Mouse (Mus musculus): ENCODE measurements around the gene Slc6a12. TPM values are rescaled to one million over a fixed set of nuclear protein-coding genes. Genes with fewer than 3 reads are reported as not detected.

Gene Slc6a12
- 2.5 and 3.3 TPM in 2 replicates for polyA plus RNA-seq (2015; fragmentation: Nextera tagmentation; extraction: Ambion mirVana)

- WGBS, result 79% methylated on average over 15 of the region's 15 CpGs
These were observed at the start of gene Slc6a12 for GRCm38 (mm10) chr6:121343026-121343770. Slc6a12 (plus strand) TSS chr6:121343076.

GRCm38 (mm10) chr6:121299317-121299716 lies 43.6 kb upstream of the Slc6a12 start:
- 35% methylated on average over 7 of the region's 7 CpGs for WGBS
- no peak overlapping the region for H3K4me3 ChIP-seq

More at GRCm38 (mm10) chr6:121343026-121343770, at the start of gene Slc6a12:
- Histone ChIP-seq H3K9me3 (no peaks in the 10 kb centered on the region), H3K4me2 (no peak within 1 kb of the TSS), H3K27ac (no peak within 1 kb of the TSS), H3K4me3 (no peak within 1 kb of the TSS), H3K9ac (no peak within 1 kb of the TSS), H3K27me3 (replicated peaks) (no peaks in the 10 kb centered on the region), H3K36me3 (replicated peaks) (no peaks in the 10 kb centered on the region), H3K4me1 (0 out of 2 replicates have a peak, but pooled peaks cover 3% of the 10 kb centered on the region)
- ATAC-seq (replicated peaks), result no peak; the same call in 1 of the 2 replicates

GRCm38 (mm10) chr6:121299954-121300353 lies 42.9 kb upstream of the Slc6a12 start, which contains the start of gene Slc6a13:
Slc6a13 (plus strand) TSS chr6:121300227.
- Histone ChIP-seq H3K4me2 (no peak within 1 kb of the TSS), H3K4me3 (no peak within 1 kb of the TSS), H3K9me3 (no peaks in the 10 kb centered on the region), H3K36me3 (replicated peaks) (no peaks in the 10 kb centered on the region), H3K27me3 (replicated peaks) (no peaks in the 10 kb centered on the region), H3K4me1 (no peaks in the 10 kb centered on the region), H3K27ac (no peak within 1 kb of the TSS), H3K9ac (no peak within 1 kb of the TSS)
- WGBS, result 3% methylated on average over 11 of the region's 11 CpGs
- no peak for ATAC-seq (replicated peaks)

More at GRCm38 (mm10) chr6:121299317-121299716, 43.6 kb upstream of the Slc6a12 start:
- Histone ChIP-seq H3K27ac (no peak overlapping the region), H3K36me3 (replicated peaks) (no peaks in the 10 kb centered on the region), H3K4me2 (no peak overlapping the region), H3K9me3 (no peaks in the 10 kb centered on the region), H3K27me3 (replicated peaks) (no peaks in the 10 kb centered on the region), H3K4me1 (no peaks in the 10 kb centered on the region), H3K9ac (no peak overlapping the region)
- no peak for ATAC-seq (replicated peaks)

- no peaks in the 10 kb centered on the region for H3K27me3 ChIP-seq (replicated peaks)
- no peak overlapping the region for H3K4me2 ChIP-seq
- no peaks in the 10 kb centered on the region for H3K4me1 ChIP-seq
- no peaks in the 10 kb centered on the region for H3K9me3 ChIP-seq
- H3K9ac ChIP-seq, result no peak overlapping the region
- no peak overlapping the region for H3K4me3 ChIP-seq
- ATAC-seq (replicated peaks), result no peak
- H3K27ac ChIP-seq, result no peak overlapping the region
- no peaks in the 10 kb centered on the region for H3K36me3 ChIP-seq (replicated peaks)
- 69% methylated on average over 9 of the region's 9 CpGs for WGBS
These were observed 42.4 kb upstream of the Slc6a12 start for GRCm38 (mm10) chr6:121300504-121300903.

GRCm38 (mm10) chr6:121303466-121304220 lies 39.2 kb upstream of the Slc6a12 start:
- H3K4me3 ChIP-seq, result no peak overlapping the region
- no peak for ATAC-seq (replicated peaks)
- no peak overlapping the region for H3K4me2 ChIP-seq
- H3K27me3 ChIP-seq (replicated peaks), result no peaks in the 10 kb centered on the region
- no peak overlapping the region for H3K9ac ChIP-seq
- H3K27ac ChIP-seq, result no peak overlapping the region
- 65% methylated on average over 10 of the region's 10 CpGs for WGBS
- no peaks in the 10 kb centered on the region for H3K4me1 ChIP-seq
- H3K36me3 ChIP-seq (replicated peaks), result no peaks in the 10 kb centered on the region
- H3K9me3 ChIP-seq, result no peaks in the 10 kb centered on the region

GRCm38 (mm10) chr6:121304630-121305029 lies 38.2 kb upstream of the Slc6a12 start:
- H3K27me3 ChIP-seq (replicated peaks), result no peaks in the 10 kb centered on the region
- H3K27ac ChIP-seq, result no peak overlapping the region
- no peak overlapping the region for H3K4me2 ChIP-seq
- 79% methylated on average over 9 of the region's 9 CpGs for WGBS
- H3K4me3 ChIP-seq, result no peak overlapping the region
- H3K9me3 ChIP-seq, result no peaks in the 10 kb centered on the region
- H3K9ac ChIP-seq, result no peak overlapping the region
- no peaks in the 10 kb centered on the region for H3K36me3 ChIP-seq (replicated peaks)
- ATAC-seq (replicated peaks), result no peak
- no peaks in the 10 kb centered on the region for H3K4me1 ChIP-seq

GRCm38 (mm10) chr6:121305571-121305970 lies 37.3 kb upstream of the Slc6a12 start:
- no peak overlapping the region for H3K4me2 ChIP-seq
- no peaks in the 10 kb centered on the region for H3K27me3 ChIP-seq (replicated peaks)
- ATAC-seq (replicated peaks), result no peak
- 88% methylated on average over 3 of the region's 3 CpGs for WGBS
- H3K27ac ChIP-seq, result no peak overlapping the region
- H3K9me3 ChIP-seq, result no peaks in the 10 kb centered on the region
- no peak overlapping the region for H3K4me3 ChIP-seq
- H3K9ac ChIP-seq, result no peak overlapping the region
- no peaks in the 10 kb centered on the region for H3K4me1 ChIP-seq
- H3K36me3 ChIP-seq (replicated peaks), result no peaks in the 10 kb centered on the region

- WGBS, result 88% methylated on average over 6 of the region's 6 CpGs
- H3K4me2 ChIP-seq, result no peak overlapping the region
- H3K4me3 ChIP-seq, result no peak overlapping the region
- ATAC-seq (replicated peaks), result no peak
- H3K36me3 ChIP-seq (replicated peaks), result no peaks in the 10 kb centered on the region
- no peaks in the 10 kb centered on the region for H3K4me1 ChIP-seq
- H3K27ac ChIP-seq, result no peak overlapping the region
- H3K9me3 ChIP-seq, result no peaks in the 10 kb centered on the region
- H3K9ac ChIP-seq, result no peak overlapping the region
- H3K27me3 ChIP-seq (replicated peaks), result no peaks in the 10 kb centered on the region
These were observed 31.9 kb upstream of the Slc6a12 start for GRCm38 (mm10) chr6:121310984-121311383.

- H3K4me2 ChIP-seq, result no peak overlapping the region
- H3K4me1 ChIP-seq, result no peaks in the 10 kb centered on the region
- no peak for ATAC-seq (replicated peaks)
- H3K27me3 ChIP-seq (replicated peaks), result no peaks in the 10 kb centered on the region
- WGBS, result 74% methylated on average over 6 of the region's 6 CpGs
- H3K36me3 ChIP-seq (replicated peaks), result no peaks in the 10 kb centered on the region
- H3K4me3 ChIP-seq, result no peak overlapping the region
- no peak overlapping the region for H3K9ac ChIP-seq
- H3K9me3 ChIP-seq, result no peaks in the 10 kb centered on the region
- H3K27ac ChIP-seq, result no peak overlapping the region
These were observed 23.8 kb upstream of the Slc6a12 start for GRCm38 (mm10) chr6:121319099-121319498.

- WGBS, result 83% methylated on average over 9 of the region's 9 CpGs
- Histone ChIP-seq H3K9me3 (no peaks in the 10 kb centered on the region), H3K4me3 (no peak overlapping the region), H3K4me1 (no peaks in the 10 kb centered on the region), H3K27me3 (replicated peaks) (no peaks in the 10 kb centered on the region), H3K9ac (no peak overlapping the region), H3K36me3 (replicated peaks) (no peaks in the 10 kb centered on the region), H3K4me2 (no peak overlapping the region), H3K27ac (no peak overlapping the region)
- ATAC-seq (replicated peaks), result no peak
These were observed 20.3 kb upstream of the Slc6a12 start for GRCm38 (mm10) chr6:121322381-121323110.

GRCm38 (mm10) chr6:121325298-121325697 lies 17.6 kb upstream of the Slc6a12 start:
- no peak for ATAC-seq (replicated peaks)
- H3K4me2 ChIP-seq, result no peak overlapping the region
- peaks cover 8% of the 10 kb centered on the region; the same call in 1 of the 2 replicates for H3K4me1 ChIP-seq
- H3K4me3 ChIP-seq, result no peak overlapping the region
- 89% methylated on average over 2 of the region's 3 CpGs for WGBS
- H3K9ac ChIP-seq, result no peak overlapping the region
- no peaks in the 10 kb centered on the region for H3K27me3 ChIP-seq (replicated peaks)
- H3K27ac ChIP-seq, result no peak overlapping the region
- no peaks in the 10 kb centered on the region for H3K36me3 ChIP-seq (replicated peaks)
- H3K9me3 ChIP-seq, result no peaks in the 10 kb centered on the region

- Histone ChIP-seq H3K4me3 (no peak overlapping the region), H3K9me3 (no peaks in the 10 kb centered on the region), H3K36me3 (replicated peaks) (no peaks in the 10 kb centered on the region), H3K4me1 (peaks cover 8% of the 10 kb centered on the region; the same call in 1 of the 2 replicates), H3K4me2 (no peak overlapping the region), H3K9ac (no peak overlapping the region), H3K27me3 (replicated peaks) (no peaks in the 10 kb centered on the region), H3K27ac (no peak overlapping the region)
- WGBS, result 81% methylated on average over 9 of the region's 9 CpGs
- ATAC-seq (replicated peaks), result no peak
These were observed 17.1 kb upstream of the Slc6a12 start for GRCm38 (mm10) chr6:121325740-121326139.
